Mouse (Mus musculus): ENCODE results near the gene Unc119b.

DNA sequence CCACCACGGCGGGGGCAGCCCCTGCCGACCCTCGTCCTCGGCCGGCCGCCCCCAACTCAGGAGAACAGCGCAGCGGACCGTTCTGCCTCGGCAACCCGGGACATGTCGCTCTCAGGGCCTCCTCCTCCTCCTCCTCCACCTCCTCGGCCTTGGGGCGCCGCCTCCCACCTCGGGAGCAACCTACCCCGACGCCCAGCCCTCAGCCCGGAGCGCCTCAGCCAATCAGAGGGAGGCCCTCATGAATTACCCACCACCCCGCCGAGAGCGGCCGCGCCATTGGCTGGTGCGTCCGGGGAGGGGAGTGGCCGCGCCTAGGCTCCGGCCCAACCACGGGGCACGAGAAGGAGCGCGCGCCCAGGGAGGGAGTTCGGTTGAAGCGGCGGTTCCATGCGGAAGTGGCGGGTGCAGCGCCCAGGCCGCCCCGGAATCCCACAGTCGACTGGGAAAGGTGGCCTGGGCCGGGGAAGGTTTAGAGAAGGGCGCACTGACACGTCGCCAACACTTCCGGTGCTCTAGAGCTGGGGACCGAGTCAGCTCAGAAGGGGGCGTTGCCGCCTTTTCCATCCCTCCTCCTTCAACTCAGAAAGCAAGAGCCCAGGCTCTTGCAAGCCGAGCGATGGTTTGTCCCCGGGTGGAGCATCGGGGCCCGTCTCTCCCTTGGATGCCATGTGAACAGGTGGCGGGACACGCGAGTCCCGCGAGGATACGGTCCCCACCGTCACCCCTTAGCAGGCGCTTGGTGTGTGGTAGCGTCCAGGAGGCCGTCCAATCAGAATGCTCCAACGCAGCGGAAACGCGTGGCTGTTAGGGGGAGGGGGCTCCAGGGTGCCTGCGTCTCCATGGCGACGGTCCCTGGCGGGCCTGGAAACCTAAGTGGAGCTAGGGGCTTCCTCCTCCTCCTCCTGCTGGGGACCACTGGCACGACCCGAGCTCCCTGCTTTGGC lies 23.5 kb upstream of the Unc119b start, which contains the start of gene Mlec:
- peak; percentile 30 for TF ChIP-seq CTCF (IDR thresholded peaks at IDR 0.05)
- TF ChIP-seq EP300 (IDR thresholded peaks at IDR 0.05) = peak; percentile 59; the same call in 1 of the 2 replicates
